Mouse (Mus musculus): ENCODE results near the gene Fbxl18.

The Fbxl18 gene

DNA sequence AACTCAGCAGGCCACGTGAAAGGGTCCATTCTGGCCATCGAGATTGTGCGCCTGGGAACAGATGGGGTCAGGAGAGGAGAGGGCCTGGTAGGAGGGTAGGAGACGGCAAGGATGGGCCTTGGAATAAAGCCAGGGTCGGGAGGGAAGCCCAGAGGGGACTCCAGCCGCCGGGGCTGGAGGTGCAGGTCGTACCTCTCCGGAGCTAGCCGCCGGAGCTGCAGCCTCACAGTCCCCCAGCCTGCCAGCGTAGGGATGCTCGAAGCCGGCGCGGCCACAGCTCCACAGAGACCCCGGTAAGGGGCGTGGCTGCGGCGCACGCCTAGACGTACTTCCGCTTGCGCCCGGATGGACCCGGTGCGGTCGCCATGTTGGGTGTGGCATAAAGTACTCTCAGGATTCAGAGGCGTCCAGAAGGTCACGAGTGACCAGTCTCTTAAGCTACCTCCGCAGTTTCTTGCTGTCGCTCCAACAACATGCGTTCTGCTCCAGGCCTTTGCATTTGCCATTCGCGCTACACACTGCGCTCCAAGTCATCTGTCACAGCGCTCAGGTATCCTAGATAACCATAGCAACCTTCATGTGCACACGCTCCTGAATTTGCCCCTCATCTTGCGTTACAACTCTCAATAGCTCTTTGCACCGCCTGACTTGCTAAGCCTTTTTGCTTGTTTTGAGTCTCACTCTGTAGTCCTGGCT lies at the start of gene Fbxl18:
Gene Fbxl18, minus strand, starts transcription at position 504 of the 696 bp plus-strand sequence.
- DNase-seq (ENCODE audit: low read depth, low spot score): peak; percentile 74

GRCm38 (mm10) chr5:142940393-142940792 lies 45.2 kb upstream of the Fbxl18 start:
- no peak for DNase-seq (ENCODE audit: low read depth, low spot score)

DNA sequence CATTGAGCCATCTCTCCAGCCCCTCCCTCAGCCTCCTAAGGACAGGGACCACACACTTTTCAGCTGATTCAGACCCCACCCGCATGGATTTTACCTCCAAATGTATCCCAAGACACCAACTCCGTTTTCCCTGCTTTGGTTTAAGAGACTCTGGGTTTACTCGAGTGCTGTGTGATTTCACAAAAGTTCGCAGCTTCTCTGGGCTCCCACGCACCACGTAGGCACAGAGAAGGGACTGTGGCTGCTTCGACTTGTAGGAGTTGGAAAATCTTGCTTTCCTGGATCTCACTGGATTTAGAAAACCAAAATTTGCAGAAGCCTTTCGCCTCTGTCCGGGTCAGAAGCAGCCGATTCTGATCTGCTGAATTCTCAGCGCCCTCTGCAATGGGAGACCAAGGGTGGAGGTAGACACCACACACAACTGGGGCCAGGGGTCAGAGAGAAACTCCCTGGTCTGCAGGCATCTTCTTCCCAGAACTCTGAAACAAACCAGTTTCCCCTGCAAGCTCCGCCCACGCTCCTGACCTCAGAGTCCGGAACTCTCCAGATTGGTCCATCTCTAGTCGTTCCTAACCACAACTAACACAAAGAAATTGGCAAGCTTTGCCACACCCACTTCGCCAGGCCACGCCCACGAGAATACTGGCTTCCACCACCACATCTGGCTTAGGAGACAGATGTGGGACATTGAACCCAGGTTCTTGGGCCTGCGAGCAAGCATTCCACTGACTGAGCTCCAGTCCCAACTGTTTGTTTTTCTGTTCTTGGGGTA lies 42.9 kb upstream of the Fbxl18 start:
- no peak for DNase-seq (ENCODE audit: low read depth, low spot score)

- DNase-seq (ENCODE audit: low read depth, low spot score): no peak
Measured at GRCm38 (mm10) chr5:142936336-142936719, 41.1 kb upstream of the Fbxl18 start.

DNA sequence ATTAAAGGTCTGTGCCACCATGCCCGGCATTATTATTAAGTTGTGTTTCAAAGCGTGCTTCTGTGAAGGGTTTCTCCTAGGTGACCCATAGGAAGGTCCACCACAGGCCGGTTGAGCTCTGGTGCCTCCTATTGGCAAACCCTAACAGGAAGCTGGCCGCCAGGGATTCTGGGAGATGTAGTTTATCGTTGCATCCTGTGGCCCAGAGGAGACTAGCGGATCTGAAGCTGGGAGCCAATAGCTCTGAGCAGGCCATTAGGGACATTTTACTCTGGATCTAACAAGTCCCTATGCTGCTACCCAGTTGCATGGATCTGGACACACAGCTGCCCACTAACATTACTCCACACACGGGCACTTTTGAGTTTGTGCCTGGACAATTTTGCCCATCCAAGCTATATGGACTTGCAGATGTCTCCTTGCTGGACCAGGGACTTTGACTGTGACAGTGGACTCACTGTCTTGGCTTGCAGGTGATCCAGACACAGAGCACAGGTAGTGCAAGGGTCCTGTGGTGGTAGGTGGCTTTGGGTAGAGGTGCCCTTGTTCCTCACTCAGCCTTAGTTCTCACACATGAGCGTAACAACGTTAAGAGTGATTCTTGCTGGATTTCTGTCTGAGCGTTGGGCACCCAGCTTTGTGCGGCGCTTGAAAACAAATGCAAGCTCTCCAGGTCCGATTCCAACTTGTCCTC lies 40.6 kb upstream of the Fbxl18 start:
- DNase-seq (ENCODE audit: low read depth, low spot score): no peak

- DNase-seq (ENCODE audit: low read depth, low spot score): no peak
Measured at GRCm38 (mm10) chr5:142932731-142933130, 37.5 kb upstream of the Fbxl18 start.

DNA sequence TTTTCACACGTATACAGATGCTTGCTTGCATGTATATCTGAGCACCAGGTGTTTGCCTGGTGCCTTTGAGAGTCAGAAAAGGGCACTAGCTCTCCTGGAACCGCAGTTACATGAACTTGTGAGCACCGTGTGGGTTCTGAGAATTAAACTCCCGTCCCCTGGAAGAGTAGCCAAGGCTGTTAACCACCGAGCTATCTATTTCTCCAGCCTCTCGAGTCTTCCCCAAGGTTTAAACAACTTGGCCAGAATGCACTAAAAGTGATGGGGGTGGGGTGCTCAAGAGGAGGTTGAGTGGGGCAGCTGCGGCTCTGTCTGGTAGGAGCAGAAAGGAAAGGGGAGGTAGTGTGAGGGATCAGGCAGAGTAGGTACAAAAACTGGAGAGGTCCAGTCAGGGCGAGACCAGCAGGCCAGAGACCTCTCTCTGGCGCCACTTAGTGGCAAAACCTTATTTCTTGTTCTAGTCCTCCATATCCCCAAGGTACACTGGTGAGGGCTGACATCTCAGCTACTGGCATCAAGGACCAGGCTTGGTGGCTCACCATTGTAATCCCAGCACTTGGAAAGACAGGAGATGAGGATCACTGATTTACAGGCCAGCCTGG lies 37.0 kb upstream of the Fbxl18 start:
- DNase-seq (ENCODE audit: low read depth, low spot score): no peak

GRCm38 (mm10) chr5:142931241-142931745 lies 36.1 kb upstream of the Fbxl18 start:
- DNase-seq (ENCODE audit: low read depth, low spot score): no peak

GRCm38 (mm10) chr5:142929400-142929752 lies 34.2 kb upstream of the Fbxl18 start:
- no peak for DNase-seq (ENCODE audit: low read depth, low spot score)

DNA sequence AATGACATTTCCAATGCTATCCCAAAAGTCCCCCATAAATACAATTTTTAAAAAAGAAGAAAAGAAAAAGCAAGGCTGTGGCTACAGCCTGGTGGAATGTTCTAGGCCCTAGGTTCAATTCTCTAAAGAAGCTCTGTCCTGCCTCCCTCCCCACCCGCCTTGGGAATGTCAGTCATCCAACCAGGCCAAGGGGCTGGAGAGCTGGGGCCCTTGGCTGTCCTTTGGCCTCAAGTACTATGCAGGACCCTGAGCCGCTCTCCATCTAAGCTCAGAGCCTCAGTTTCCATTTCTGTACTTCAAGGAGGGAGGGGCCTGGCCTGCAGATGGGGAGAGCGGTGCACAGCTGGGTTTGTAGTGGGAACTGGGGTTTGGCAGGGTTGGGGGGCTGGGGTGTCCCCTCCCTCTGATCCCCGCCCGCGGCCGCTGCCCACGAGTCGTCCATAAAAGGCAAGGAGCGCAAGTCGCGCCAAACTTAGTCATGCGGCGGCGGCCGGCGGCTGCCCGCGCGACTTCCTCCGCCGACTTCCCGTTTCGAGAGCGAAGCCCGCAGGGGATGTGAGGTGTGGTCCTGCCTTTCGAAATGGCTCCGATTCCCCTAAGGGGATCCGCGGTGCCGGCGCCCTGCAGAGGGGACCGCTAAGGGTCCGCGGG lies 33.7 kb upstream of the Fbxl18 start:
- DNase-seq (ENCODE audit: low read depth, low spot score): no peak

DNA sequence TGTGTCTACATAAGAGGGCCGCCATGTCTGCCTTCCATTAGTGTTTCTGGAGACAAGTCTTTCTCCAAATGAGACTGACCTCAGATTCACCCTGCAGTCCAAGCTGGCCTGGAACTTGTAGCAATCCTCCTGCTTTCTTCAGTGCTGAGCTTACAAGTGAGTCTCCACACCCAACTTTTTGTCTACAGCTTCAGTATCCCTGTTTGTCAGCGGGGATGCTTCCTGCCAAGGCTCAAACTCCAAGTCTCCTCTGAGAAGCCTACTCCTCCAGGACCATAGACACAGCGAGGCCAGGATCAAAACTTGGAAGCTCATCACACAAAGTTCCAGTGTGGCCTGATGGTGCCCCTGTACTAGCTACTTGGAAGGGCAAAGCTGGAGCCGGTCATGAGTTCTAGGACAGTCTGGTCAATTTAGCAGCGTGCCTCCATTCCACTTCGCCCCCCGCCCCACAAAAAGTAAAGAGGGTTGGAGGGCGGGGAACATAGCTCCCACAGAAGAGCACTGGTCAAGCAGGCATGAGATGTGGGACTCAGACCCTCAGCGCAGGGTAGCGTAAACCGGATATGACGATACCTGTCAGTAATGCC lies 32.2 kb upstream of the Fbxl18 start:
- DNase-seq (ENCODE audit: low read depth, low spot score): no peak

DNA sequence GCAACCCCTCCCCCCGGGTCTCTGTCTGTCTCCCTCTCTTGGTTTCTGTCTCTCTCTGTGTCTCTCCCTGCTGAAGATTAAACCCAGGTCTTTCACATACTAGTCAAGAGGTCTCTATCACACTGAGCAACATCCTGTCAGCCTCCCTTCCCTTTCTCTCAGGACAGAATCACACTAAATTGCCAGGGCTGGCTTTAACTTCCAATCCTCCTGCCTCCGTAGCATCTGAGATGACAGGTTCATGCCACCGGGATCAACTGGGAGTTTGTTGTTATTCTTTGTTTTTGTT lies 31.7 kb upstream of the Fbxl18 start:
- DNase-seq (ENCODE audit: low read depth, low spot score): no peak

GRCm38 (mm10) chr5:142926204-142926939 lies 31.2 kb upstream of the Fbxl18 start:
- no peak for DNase-seq (ENCODE audit: low read depth, low spot score)

- no peak for DNase-seq (ENCODE audit: low read depth, low spot score)
Measured at GRCm38 (mm10) chr5:142924336-142924959, 29.2 kb upstream of the Fbxl18 start.

GRCm38 (mm10) chr5:142923781-142924180 lies 28.6 kb upstream of the Fbxl18 start:
- no peak for DNase-seq (ENCODE audit: low read depth, low spot score)

- no peak for DNase-seq (ENCODE audit: low read depth, low spot score)
Measured at GRCm38 (mm10) chr5:142922251-142922650, 27.0 kb upstream of the Fbxl18 start.

DNA sequence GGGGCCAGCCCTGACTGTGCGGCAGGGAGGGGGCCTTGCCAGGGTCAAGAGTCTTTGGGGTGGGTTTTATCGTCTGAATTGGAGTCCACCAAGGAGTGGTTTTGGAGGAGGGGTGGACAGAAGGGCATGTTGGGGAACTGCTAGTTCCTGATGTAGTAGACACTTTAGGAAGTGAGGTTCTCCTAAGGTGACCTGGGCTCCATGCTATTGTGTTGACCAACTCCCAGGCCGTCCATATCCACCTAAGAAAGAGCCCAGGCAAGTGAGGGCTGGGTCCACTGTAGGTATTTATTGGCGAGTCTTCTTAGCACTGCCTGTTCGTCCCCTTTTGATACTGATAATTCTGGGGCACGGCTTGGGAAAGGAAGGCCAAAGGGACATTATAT lies 25.8 kb upstream of the Fbxl18 start:
- no peak for DNase-seq (ENCODE audit: low read depth, low spot score)

DNA sequence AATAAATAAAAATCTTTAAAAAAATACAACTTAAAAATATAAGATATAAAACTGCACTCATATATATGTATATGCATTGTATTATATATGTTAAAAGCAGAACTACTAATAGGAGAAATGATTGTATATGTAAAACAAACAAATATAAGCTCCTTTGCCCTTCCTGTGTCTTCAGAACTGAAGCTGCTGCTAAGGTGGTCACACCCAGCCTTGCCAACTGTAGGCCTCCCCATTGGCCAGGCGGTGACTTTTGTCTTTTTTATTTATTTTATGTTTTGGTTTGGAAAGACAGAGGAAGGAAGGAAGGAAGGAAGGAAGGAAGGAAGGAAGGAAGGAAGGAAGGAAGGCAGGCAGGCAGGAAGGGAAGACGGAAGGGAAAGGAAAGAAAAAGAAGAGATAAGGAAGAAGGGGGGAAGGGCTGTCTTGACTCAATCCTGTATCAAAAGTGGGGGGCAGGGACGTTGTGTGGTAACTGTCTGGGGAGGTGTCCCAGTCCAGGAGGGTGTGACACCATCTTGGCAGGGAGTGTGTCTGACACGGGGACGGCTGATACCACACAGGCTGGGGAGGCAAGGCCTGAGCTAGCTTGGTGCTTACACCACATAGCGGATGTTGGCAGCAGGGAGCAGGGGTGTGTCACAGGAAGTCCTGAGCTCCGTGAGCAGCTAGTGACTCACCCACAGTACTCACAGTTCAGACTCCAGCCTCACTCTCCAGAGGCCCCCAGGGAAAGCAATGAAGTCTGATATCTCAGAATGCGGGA lies 25.3 kb upstream of the Fbxl18 start:
- DNase-seq (ENCODE audit: low read depth, low spot score): no peak

GRCm38 (mm10) chr5:142917402-142917801 lies 22.2 kb upstream of the Fbxl18 start:
- DNase-seq (ENCODE audit: low read depth, low spot score): no peak

DNA sequence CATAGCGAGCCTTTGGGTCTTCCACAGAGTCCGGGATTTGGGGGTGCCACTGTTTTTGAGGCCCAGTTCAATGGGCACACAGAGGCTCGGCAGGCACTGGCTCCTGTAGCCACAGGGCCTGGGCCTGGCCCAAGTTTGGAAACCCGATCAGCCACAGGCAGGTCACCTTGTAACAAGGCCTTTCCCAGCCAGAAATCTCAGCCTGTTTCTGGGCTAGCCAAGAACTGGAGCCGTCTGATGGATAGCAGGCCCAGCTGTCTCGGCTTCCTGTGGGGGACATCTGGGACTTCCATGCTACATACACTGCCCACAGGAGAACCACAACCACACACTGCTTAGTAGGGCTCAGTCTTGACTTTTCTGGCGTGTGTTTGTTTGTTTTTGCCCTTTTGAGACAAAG lies 21.4 kb upstream of the Fbxl18 start:
- DNase-seq (ENCODE audit: low read depth, low spot score): no peak

Data from WW6 (cell line).